ENCODE assay signal across 8 mouse cellular contexts in the genomic region with DNA sequence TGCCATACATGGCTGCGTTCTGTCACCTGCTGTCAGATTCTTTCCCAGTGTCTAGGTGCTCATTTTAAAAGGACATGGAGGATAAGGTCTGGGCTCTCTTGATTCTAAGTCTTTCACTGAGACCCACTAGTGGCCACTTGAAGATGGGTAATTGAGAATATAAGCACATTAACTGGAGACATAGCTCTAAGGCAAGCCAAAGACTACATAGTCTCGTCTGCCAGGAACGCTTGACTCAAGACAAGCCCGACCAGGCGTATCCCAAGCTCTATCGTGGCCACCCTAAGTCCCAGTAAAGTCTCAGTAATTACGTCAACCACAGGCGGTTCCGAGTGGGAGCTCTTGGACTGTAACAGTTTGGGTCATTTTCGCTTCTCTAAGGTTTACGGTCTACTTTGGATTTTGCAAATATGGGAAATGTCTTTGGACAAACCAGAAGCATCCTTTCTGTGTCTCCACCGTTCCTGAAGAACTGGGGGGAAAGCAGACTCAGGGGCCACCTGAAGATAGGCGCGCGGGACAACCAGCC. TPM values are rescaled to one million over a fixed set of nuclear protein-coding genes. Genes with fewer than 3 reads are reported as not detected.
A peak's percentile ranks its signal among the peaks of the same experiment; 100 is the strongest.
DNase-seq lines count a peak whose midpoint lies in the region; ATAC-seq and TF ChIP-seq lines count a peak whose summit lies in the region.

No protein-coding gene starts in this region.

- no peak for TF ChIP-seq EP300 in liver, postnatal 0 days (IDR thresholded peaks at IDR 0.05; ENCODE audit: low read depth)

- H3K4me2 ChIP-seq in embryonic facial prominence, embryonic 15.5 days (replicated peaks): peak overlapping the region; percentile 72
- H3K4me2 ChIP-seq in hindbrain, embryonic 13.5 days: peak overlapping the region; percentile 67
- peak overlapping the region; percentile 97 for H3K4me2 ChIP-seq in liver, postnatal 0 days (ENCODE audit: low read depth, low read length)

- peak overlapping the region; percentile 76 for H3K4me3 ChIP-seq in embryonic facial prominence, embryonic 15.5 days (replicated peaks)
- H3K4me3 ChIP-seq in hindbrain, embryonic 13.5 days: peak overlapping the region; percentile 76
- peak overlapping the region; percentile 61 for H3K4me3 ChIP-seq in liver, postnatal 0 days (ENCODE audit: low read depth, low read length)

- no peaks in the 10 kb centered on the region for H3K9me3 ChIP-seq in embryonic facial prominence, embryonic 15.5 days (replicated peaks)
- no peaks in the 10 kb centered on the region for H3K9me3 ChIP-seq in hindbrain, embryonic 13.5 days
- no peaks in the 10 kb centered on the region for H3K9me3 ChIP-seq in liver, postnatal 0 days (ENCODE audit: low read length)

- H3K27me3 ChIP-seq in embryonic facial prominence, embryonic 15.5 days: no peaks in the 10 kb centered on the region
- H3K27me3 ChIP-seq in hindbrain, embryonic 13.5 days: no peaks in the 10 kb centered on the region
- no peaks in the 10 kb centered on the region for H3K27me3 ChIP-seq in liver, postnatal 0 days (ENCODE audit: insufficient read depth, low read length)
- no peaks in the 10 kb centered on the region for H3K27me3 ChIP-seq in splenic B cell, adult 2 months (ENCODE audit: control insufficient read depth, insufficient read depth, low read length, poor library complexity, severe bottlenecking)

- H3K27ac ChIP-seq in embryonic facial prominence, embryonic 15.5 days (replicated peaks): peak overlapping the region; percentile 89
- H3K27ac ChIP-seq in hindbrain, embryonic 13.5 days: peak overlapping the region; percentile 90
- 0 out of 2 replicates have a peak overlapping the region, but pooled peaks have one; percentile 66 for H3K27ac ChIP-seq in liver, postnatal 0 days (ENCODE audit: low read depth)

- H3K36me3 ChIP-seq in embryonic facial prominence, embryonic 15.5 days: no peaks in the 10 kb centered on the region
- no peaks in the 10 kb centered on the region for H3K36me3 ChIP-seq in hindbrain, embryonic 13.5 days
- no peaks in the 10 kb centered on the region for H3K36me3 ChIP-seq in liver, postnatal 0 days (replicated peaks; ENCODE audit: insufficient read depth, low read length)
- H3K36me3 ChIP-seq in splenic B cell, adult 2 months (ENCODE audit: control insufficient read depth, insufficient read depth, low read length, poor library complexity, severe bottlenecking): no peaks in the 10 kb centered on the region

- peak; percentile 17; the same call in 1 of the 2 replicates for ATAC-seq in cerebellum, adult (ENCODE audit: insufficient number of reproducible peaks, low FRiP score, low TSS enrichment)
- ATAC-seq in embryonic facial prominence, embryonic 15.5 days (ENCODE audit: insufficient number of reproducible peaks, low FRiP score, low TSS enrichment, low read depth): no peak
- ATAC-seq in hindbrain, embryonic 13.5 days (ENCODE audit: low FRiP score): peak; percentile 15; the same call in 1 of the 2 replicates
- ATAC-seq in liver, postnatal 0 days: no peak

- peak overlapping the region; percentile 75 for H3K9ac ChIP-seq in embryonic facial prominence, embryonic 15.5 days
- peak overlapping the region; percentile 88 for H3K9ac ChIP-seq in hindbrain, embryonic 13.5 days
- peak overlapping the region; percentile 73 for H3K9ac ChIP-seq in liver, postnatal 0 days (replicated peaks)

- no peak for DNase-seq in cerebellum, adult 11 months
- peak; percentile 58 for DNase-seq in Muller cell, postnatal 12 days (ENCODE audit: inconsistent ontology term)
- no peak for DNase-seq in liver, postnatal 0 days
- DNase-seq in splenic B cell, adult 2 months (ENCODE audit: low read depth, low spot score): peak; percentile 45
- no peak for DNase-seq in urinary bladder, postnatal 14 days (ENCODE audit: low spot score)

- H3K4me1 ChIP-seq in embryonic facial prominence, embryonic 15.5 days: peaks cover 36% of the 10 kb centered on the region
- H3K4me1 ChIP-seq in hindbrain, embryonic 13.5 days (replicated peaks): peaks cover 34% of the 10 kb centered on the region
- H3K4me1 ChIP-seq in liver, postnatal 0 days (ENCODE audit: insufficient read depth): peaks cover 12% of the 10 kb centered on the region

- WGBS in embryonic facial prominence, embryonic 15.5 days: 5% methylated on average over 15 of the region's 15 CpGs
- 10% methylated on average over 15 of the region's 15 CpGs for WGBS in hindbrain, embryonic 13.5 days
- WGBS in liver, postnatal 0 days (ENCODE audit: insufficient replicate concordance): 6% methylated on average over 15 of the region's 15 CpGs

- TF ChIP-seq CTCF in liver, postnatal 0 days (IDR thresholded peaks at IDR 0.05; ENCODE audit: low read depth): no peak

RNA-seq across cellular contexts. Expression of a gene that starts 0.9 kb away (rescaled TPM):
- 10.7 and 12.9 TPM in 2 replicates for polyA plus RNA-seq in embryonic facial prominence, embryonic 15.5 days (2015; fragmentation: Nextera tagmentation; extraction: Ambion mirVana)
- polyA plus RNA-seq in hindbrain, embryonic 13.5 days (2015; fragmentation: Nextera tagmentation; extraction: Ambion mirVana): 10.0 and 10.1 TPM in 2 replicates
- polyA plus RNA-seq in liver, postnatal 0 days (2015; fragmentation: Nextera tagmentation; extraction: Ambion mirVana): 1.9 and 2.2 TPM in 2 replicates

RNA-seq across cellular contexts. Expression of a gene that starts 53.7 kb away (rescaled TPM):
- polyA plus RNA-seq in embryonic facial prominence, embryonic 15.5 days (2015; fragmentation: Nextera tagmentation; extraction: Ambion mirVana): not detected in 2 replicates
- polyA plus RNA-seq in hindbrain, embryonic 13.5 days (2015; fragmentation: Nextera tagmentation; extraction: Ambion mirVana): not detected in 2 replicates
- polyA plus RNA-seq in liver, postnatal 0 days (2015; fragmentation: Nextera tagmentation; extraction: Ambion mirVana): not detected in 2 replicates

Comparison
In these comparisons a context has a peak if more than half of its experiments do, and no peak if none do; other contexts are left out.
1. ATAC-seq: peak in cerebellum, adult (single experiment) and hindbrain, embryonic 13.5 days (single experiment); none in embryonic facial prominence, embryonic 15.5 days (single experiment) and liver, postnatal 0 days (single experiment).
2. DNase-seq: peak in Muller cell, postnatal 12 days (single experiment) and splenic B cell, adult 2 months (single experiment); none in cerebellum, adult 11 months (single experiment), liver, postnatal 0 days (single experiment) and urinary bladder, postnatal 14 days (single experiment).
3. Peak in every context shown above with its lines, with median percentiles within 50 percentile points of each other: H3K27ac ChIP-seq, H3K4me2 ChIP-seq, H3K4me3 ChIP-seq and H3K9ac ChIP-seq.